Mouse (Mus musculus): ENCODE measurements at regions not wholly inside any gene's neighbourhood (a gene's known extent, or its start where the extent isn't known, plus 50 kb on each side); places are given as distances from the start of the nearest gene placed in this dataset.

DNA sequence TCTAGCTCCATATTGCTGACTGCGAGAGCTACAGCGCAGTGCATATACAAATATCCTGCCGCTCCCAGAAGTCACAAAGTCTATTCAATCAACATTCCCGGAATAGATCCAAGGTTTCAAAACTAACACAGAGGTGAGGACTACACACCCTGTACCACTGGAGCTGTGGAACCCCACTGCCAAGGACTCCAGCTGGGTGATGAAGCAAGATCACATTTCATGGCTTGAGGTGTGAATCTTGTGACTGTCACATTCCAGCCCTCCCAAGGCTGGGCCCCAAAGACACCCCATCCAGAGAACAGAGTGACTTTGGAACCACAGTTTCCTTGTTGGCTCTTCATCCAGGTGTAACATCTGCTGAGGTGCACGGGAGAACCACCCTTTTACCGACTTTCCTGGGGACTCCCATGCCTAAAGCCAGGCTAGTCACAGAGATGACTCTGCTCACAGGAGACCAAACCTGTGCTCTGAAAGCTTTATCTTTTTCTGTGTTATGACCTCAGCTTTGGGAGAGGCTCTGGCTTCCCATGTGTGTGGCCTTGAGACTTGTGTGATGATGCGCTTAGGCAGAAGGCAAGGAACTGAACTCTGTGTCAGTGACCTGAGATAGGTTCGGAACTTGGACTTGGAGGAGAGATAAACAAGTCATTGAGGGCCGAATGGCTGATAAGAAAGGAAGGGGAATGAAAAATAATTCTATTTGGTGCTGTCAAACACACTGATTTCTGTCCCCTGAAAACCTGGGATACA, 82.4 kb downstream of the Gm33543 start:
- no peak overlapping the region for H3K4me3 ChIP-seq (ENCODE audit: control insufficient read depth, low read depth, low read length)
- no peak overlapping the region for H3K27ac ChIP-seq (ENCODE audit: control insufficient read depth, insufficient read depth, low read depth, low read length)
- H3K27me3 ChIP-seq (ENCODE audit: control insufficient read depth, insufficient read depth, low read length), result no peaks in the 10 kb centered on the region
- TF ChIP-seq POLR2A (IDR thresholded peaks at IDR 0.05; ENCODE audit: control insufficient read depth, low read depth, low read length) (no peak), CTCF (IDR thresholded peaks at IDR 0.05; ENCODE audit: control insufficient read depth, insufficient read depth, insufficient replicate concordance, low read depth, low read length) (no peak)
- H3K4me1 ChIP-seq (ENCODE audit: control insufficient read depth, insufficient read depth, low read length), result peaks cover 4% of the 10 kb centered on the region
- no peaks in the 10 kb centered on the region for H3K36me3 ChIP-seq (ENCODE audit: control insufficient read depth, insufficient read depth, low read length)

DNA sequence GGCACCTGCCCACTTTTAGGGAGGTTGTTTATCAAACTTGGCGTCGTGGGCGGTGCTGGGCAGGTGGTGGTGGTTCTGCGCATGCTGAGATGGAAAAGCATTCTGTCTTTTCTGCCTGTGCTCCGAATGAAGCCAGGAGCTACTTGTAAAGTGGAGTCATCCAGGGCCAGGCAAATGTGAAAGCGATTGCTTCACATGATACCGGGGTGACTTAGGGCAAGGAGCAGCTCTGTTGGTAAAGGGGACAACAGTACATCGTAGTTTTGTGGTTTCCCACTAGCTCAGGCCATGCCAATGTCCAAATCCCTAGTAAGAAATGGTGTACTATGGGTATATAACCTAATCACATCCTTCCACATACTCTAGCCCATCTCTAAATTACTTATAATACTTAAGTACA, 84.5 kb downstream of the Gm33543 start:
- no peaks in the 10 kb centered on the region for H3K27me3 ChIP-seq (ENCODE audit: control insufficient read depth, insufficient read depth, low read length)
- H3K4me1 ChIP-seq (ENCODE audit: control insufficient read depth, insufficient read depth, low read length), result peaks cover 4% of the 10 kb centered on the region
- TF ChIP-seq CTCF (IDR thresholded peaks at IDR 0.05; ENCODE audit: control insufficient read depth, insufficient read depth, insufficient replicate concordance, low read depth, low read length) (no peak), POLR2A (IDR thresholded peaks at IDR 0.05; ENCODE audit: control insufficient read depth, low read depth, low read length) (no peak)

DNA sequence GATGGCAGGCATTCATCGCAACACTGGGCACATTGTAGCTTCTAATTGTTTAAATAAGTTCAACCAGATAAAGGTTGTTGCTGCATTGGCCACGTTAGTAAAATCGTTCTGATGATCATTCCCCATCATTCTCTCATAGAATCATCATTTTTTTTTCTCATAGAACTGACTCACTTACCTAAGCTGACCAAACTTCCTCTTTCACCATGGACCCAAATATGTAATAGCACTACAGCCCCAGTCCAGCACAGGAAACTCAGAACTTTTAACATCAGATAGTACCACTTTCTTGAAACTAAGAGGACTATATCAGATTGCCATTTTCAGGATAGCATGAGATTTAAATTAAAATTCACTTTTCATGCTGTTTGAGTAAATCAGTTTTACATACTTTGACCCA, 82.2 kb upstream of the Anapc15-ps start:
- Histone ChIP-seq H3K27me3 (ENCODE audit: control insufficient read depth, insufficient read depth, low read length) (no peaks in the 10 kb centered on the region), H3K4me3 (ENCODE audit: control insufficient read depth, low read depth, low read length) (no peak overlapping the region), H3K36me3 (ENCODE audit: control insufficient read depth, insufficient read depth, low read length) (no peaks in the 10 kb centered on the region), H3K27ac (ENCODE audit: control insufficient read depth, insufficient read depth, low read depth, low read length) (no peak overlapping the region), H3K4me1 (ENCODE audit: control insufficient read depth, insufficient read depth, low read length) (peaks cover 4% of the 10 kb centered on the region)
- TF ChIP-seq CTCF (IDR thresholded peaks at IDR 0.05; ENCODE audit: control insufficient read depth, insufficient read depth, insufficient replicate concordance, low read depth, low read length) (no peak), POLR2A (IDR thresholded peaks at IDR 0.05; ENCODE audit: control insufficient read depth, low read depth, low read length) (no peak)

More for the DNA sequence above, 84.5 kb downstream of the Gm33543 start:
- Histone ChIP-seq H3K27ac (ENCODE audit: control insufficient read depth, insufficient read depth, low read depth, low read length) (no peak overlapping the region), H3K4me3 (ENCODE audit: control insufficient read depth, low read depth, low read length) (no peak overlapping the region), H3K36me3 (ENCODE audit: control insufficient read depth, insufficient read depth, low read length) (no peaks in the 10 kb centered on the region)

GRCm38 (mm10) chr10:95753396-95753905, 80.2 kb upstream of the Anapc15-ps start:
- TF ChIP-seq POLR2A (IDR thresholded peaks at IDR 0.05; ENCODE audit: control insufficient read depth, low read depth, low read length), result no peak
- TF ChIP-seq CTCF (IDR thresholded peaks at IDR 0.05; ENCODE audit: control insufficient read depth, insufficient read depth, insufficient replicate concordance, low read depth, low read length), result no peak
- H3K4me1 ChIP-seq (ENCODE audit: control insufficient read depth, insufficient read depth, low read length), result peaks cover 4% of the 10 kb centered on the region
- H3K27ac ChIP-seq (ENCODE audit: control insufficient read depth, insufficient read depth, low read depth, low read length), result no peak overlapping the region
- H3K27me3 ChIP-seq (ENCODE audit: control insufficient read depth, insufficient read depth, low read length), result no peaks in the 10 kb centered on the region
- no peak overlapping the region for H3K4me3 ChIP-seq (ENCODE audit: control insufficient read depth, low read depth, low read length)
- H3K36me3 ChIP-seq (ENCODE audit: control insufficient read depth, insufficient read depth, low read length), result no peaks in the 10 kb centered on the region

- peaks cover 7% of the 10 kb centered on the region for H3K4me1 ChIP-seq (ENCODE audit: control insufficient read depth, insufficient read depth, low read length)
- no peak overlapping the region for H3K27ac ChIP-seq (ENCODE audit: control insufficient read depth, insufficient read depth, low read depth, low read length)
- no peak overlapping the region for H3K4me3 ChIP-seq (ENCODE audit: control insufficient read depth, low read depth, low read length)
- no peaks in the 10 kb centered on the region for H3K27me3 ChIP-seq (ENCODE audit: control insufficient read depth, insufficient read depth, low read length)
- TF ChIP-seq CTCF (IDR thresholded peaks at IDR 0.05; ENCODE audit: control insufficient read depth, insufficient read depth, insufficient replicate concordance, low read depth, low read length) (no peak), POLR2A (IDR thresholded peaks at IDR 0.05; ENCODE audit: control insufficient read depth, low read depth, low read length) (no peak)
- H3K36me3 ChIP-seq (ENCODE audit: control insufficient read depth, insufficient read depth, low read length), result no peaks in the 10 kb centered on the region
These were observed 75.1 kb upstream of the Anapc15-ps start for GRCm38 (mm10) chr10:95748360-95748759.

DNA sequence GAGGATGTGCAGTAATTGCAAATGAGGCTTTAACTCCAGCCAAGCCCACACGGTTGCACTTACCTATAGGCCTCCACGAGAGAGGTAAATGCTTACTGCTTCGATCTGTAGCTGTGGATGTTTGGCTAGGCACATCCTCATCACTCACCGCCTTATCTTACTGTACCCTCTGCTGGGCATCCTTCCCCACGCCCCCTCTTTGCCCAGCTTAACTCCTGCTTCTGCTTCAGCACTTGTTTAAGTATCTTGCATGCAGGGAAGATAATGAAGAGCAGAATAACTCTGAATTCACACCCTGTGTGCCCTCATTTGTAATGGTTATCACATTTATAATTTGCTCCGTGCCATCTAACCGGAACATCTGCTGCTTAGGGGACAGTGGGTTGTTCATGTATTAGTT, 74.7 kb upstream of the Anapc15-ps start:
- peaks cover 7% of the 10 kb centered on the region for H3K4me1 ChIP-seq (ENCODE audit: control insufficient read depth, insufficient read depth, low read length)
- no peak overlapping the region for H3K27ac ChIP-seq (ENCODE audit: control insufficient read depth, insufficient read depth, low read depth, low read length)
- H3K27me3 ChIP-seq (ENCODE audit: control insufficient read depth, insufficient read depth, low read length), result no peaks in the 10 kb centered on the region
- TF ChIP-seq POLR2A (IDR thresholded peaks at IDR 0.05; ENCODE audit: control insufficient read depth, low read depth, low read length), result no peak
- no peak for TF ChIP-seq CTCF (IDR thresholded peaks at IDR 0.05; ENCODE audit: control insufficient read depth, insufficient read depth, insufficient replicate concordance, low read depth, low read length)
- H3K4me3 ChIP-seq (ENCODE audit: control insufficient read depth, low read depth, low read length), result no peak overlapping the region
- no peaks in the 10 kb centered on the region for H3K36me3 ChIP-seq (ENCODE audit: control insufficient read depth, insufficient read depth, low read length)

- no peak overlapping the region for H3K4me3 ChIP-seq (ENCODE audit: control insufficient read depth, low read depth, low read length)
- H3K36me3 ChIP-seq (ENCODE audit: control insufficient read depth, insufficient read depth, low read length), result no peaks in the 10 kb centered on the region
- no peak for TF ChIP-seq POLR2A (IDR thresholded peaks at IDR 0.05; ENCODE audit: control insufficient read depth, low read depth, low read length)
- no peak for TF ChIP-seq CTCF (IDR thresholded peaks at IDR 0.05; ENCODE audit: control insufficient read depth, insufficient read depth, insufficient replicate concordance, low read depth, low read length)
- no peaks in the 10 kb centered on the region for H3K27me3 ChIP-seq (ENCODE audit: control insufficient read depth, insufficient read depth, low read length)
- no peak overlapping the region for H3K27ac ChIP-seq (ENCODE audit: control insufficient read depth, insufficient read depth, low read depth, low read length)
- peaks cover 7% of the 10 kb centered on the region for H3K4me1 ChIP-seq (ENCODE audit: control insufficient read depth, insufficient read depth, low read length)
These were observed 72.8 kb upstream of the Anapc15-ps start for GRCm38 (mm10) chr10:95745834-95746620.

Measured in testis, adult 2 months (tissue).